Mouse (Mus musculus) CD4-positive, CD25-positive, alpha-beta regulatory T cell (primary cell): ENCODE measurements around the gene Dmrt1. TPM values are rescaled to one million over a fixed set of nuclear protein-coding genes. Genes with fewer than 3 reads are reported as not detected.

Source experiments
- polyA plus RNA-seq: library from polyadenylated mRNA; unstranded; fragments of 100-300 nt; shearing (Covaris generic); gene quantifications from one replicate; pipeline ENCODE4 v1.2.1, GENCODE M21; 2017

Dmrt1 gene
- polyA plus RNA-seq, result not detected

GRCm38 (mm10) chr19:25505360-25506196, at the start of gene Dmrt1:
Gene Dmrt1, plus strand, starts transcription at chr19:25505618.

GRCm38 (mm10) chr19:25610015-25610410, 104.6 kb downstream of the Dmrt1 start, which contains the start of gene Dmrt3:
Gene Dmrt3, plus strand, starts transcription at chr19:25610301.

Other genes starting within 250 kb of the Dmrt1 start
- not detected for gene Dmrt3, start 104.7 kb downstream of the Dmrt1 start, polyA plus RNA-seq
- gene Dmrt2, start 166.8 kb downstream of the Dmrt1 start, polyA plus RNA-seq, result 0.39 TPM